Mouse (Mus musculus) thymus, postnatal 4 days (tissue): ENCODE data around the gene A930009A15Rik.

Experiments used
- DNase-seq: peaks from one replicate; pipeline ENCODE4 v3.0.0; 2021

Gene A930009A15Rik

DNA sequence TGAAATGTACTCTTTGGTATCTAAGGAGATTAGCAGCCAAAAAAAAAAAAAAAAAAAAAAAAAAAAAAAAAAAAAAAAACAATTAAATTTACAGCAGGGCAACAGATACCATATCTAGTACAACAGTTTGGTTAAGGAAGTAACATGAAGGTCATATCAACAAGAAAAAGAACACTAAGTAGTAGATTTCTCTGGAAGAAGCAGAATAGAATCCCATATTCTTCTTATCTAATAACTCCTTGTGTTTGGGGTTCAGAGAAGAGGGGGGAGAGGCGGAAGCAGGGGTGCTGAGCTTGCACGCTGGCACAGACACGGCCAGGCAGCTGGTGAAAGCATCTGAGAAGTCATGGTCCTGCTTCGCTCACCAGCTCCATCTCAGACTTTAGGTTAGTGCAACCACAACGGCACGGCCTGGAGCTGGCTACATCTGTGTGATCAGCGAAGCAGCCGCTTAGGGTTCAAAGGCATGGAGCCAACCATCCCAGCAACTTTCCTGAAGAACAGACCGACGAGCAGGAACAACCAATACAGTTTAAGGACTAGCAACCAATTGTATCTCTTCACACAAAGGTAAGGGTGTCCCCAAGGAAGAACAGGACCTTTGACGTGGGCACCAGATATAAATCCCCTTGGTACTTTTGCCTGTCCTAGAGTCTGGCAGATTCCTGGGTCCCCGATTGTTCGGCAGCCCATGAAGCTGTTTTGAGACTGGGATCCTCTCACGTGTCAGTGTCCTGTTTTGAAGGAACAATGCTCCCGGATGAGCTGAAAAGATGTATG is at the start of gene A930009A15Rik:
Gene A930009A15Rik (plus strand): TSS at position 275 of the 780 bp plus-strand sequence.
- DNase-seq: no peak

- DNase-seq: no peak
Observed at GRCm38 (mm10) chr10:115520200-115521080, 49.3 kb upstream of the A930009A15Rik start.

- no peak for DNase-seq
Observed at GRCm38 (mm10) chr10:115521081-115521451, 48.7 kb upstream of the A930009A15Rik start.

DNA sequence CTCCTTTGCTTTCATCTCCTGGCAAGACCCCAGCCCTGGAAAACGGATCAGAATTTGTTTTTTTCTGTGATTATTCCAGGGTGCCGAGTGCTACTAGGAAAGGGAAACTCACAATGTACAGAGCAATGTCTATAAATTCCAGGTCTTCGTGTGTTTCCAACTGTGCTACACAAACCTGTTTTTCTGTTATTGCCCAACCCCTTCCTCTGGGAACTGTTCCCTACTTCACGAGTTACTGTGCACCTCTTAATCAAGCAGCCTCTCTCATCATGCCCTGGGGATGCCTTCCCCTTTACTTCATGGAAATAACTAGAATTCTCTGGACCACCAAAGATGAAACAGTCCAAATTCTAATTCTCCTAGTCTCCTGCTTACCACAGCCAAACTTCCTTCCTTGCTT is 40.9 kb upstream of the A930009A15Rik start:
- DNase-seq: no peak

- no peak for DNase-seq
Observed at GRCm38 (mm10) chr10:115529768-115530167, 40.0 kb upstream of the A930009A15Rik start.

DNA sequence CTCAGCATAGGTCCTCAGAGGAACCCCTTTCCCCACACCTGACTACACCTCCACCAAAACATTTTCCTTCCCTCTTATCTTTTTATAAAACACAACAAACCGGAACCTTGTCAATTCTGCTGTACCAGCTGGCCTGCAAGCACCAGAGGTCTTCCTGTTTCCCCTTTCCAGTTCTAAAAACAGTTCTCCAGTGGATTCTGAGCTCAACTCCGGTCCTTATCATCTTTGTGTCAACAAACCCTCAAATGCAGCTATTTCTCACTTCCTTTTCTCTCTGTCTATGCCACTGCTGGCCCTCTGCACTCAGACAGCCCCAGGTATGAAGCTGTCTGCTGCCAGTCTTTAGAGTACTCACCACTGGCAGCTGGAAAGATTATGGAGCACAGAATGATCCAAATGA is 39.0 kb upstream of the A930009A15Rik start:
- no peak for DNase-seq

DNA sequence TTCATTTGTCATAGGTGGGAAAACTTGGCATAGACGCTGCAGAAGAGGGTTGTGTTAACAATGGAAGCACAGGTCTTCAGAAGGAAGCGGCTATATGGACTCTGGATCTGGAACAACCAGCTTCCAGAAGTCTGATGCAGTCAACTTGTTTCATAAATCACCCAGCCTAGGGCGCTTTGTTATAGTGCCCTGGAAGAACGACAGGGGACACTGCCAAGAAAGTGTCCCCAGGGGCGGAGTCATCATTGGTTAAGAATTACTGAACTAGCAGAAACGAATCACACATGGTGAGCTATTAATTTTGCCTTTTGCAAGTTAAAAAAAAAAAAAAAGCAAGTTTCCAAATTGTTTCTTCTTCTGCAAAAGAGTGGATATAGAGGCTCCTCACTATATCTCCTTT is 26.9 kb upstream of the A930009A15Rik start:
- no peak for DNase-seq

DNA sequence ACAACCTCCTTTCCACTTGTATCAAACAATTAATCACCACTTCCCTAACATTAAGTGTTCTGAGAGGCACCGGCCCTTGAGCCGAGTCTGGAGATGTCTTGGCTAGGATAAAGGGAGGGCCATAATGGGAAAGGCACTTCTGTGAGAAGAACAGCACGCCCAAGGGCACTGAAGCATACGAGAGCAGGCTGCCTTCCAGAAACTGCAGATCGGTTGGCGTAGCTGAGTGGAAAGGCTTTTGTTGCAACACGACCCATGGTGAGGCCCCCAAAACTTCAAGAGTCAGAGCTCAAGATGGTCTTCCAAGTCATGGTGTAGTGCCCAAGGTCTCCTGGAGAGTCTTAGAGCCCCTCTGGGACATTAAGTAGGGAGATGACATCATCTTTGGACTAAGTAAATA is 19.5 kb upstream of the A930009A15Rik start:
- DNase-seq: no peak

GRCm38 (mm10) chr10:115551069-115551468 is 18.7 kb upstream of the A930009A15Rik start:
- DNase-seq: no peak

GRCm38 (mm10) chr10:115553352-115554113 is 16.3 kb upstream of the A930009A15Rik start:
- no peak for DNase-seq

GRCm38 (mm10) chr10:115555191-115555765 is 14.5 kb upstream of the A930009A15Rik start:
- DNase-seq: no peak

DNA sequence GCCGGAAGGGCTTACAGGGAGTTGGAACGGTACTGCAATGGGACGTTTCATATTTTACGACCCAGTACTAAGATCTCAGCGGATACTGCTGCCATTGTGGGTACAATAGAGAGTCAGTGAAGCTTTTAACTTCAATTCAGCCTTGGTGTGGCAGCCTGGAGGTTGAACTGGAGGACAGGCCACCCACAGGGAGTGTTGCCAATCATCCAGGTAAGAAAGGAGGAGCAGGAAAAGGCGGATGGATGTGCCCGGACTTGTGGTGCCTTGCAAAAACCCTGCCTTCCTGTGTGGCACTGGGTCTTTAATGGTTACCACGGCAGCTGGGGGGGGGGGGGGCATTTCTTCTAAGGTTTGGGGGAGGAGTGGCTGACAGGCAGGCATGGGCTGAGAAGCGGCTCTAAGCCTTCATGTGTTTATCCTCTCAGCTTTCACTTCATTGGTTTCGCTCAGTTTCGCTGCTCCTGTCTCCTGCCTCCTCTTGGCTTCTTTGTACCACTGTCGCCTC is 13.0 kb upstream of the A930009A15Rik start:
- DNase-seq: no peak

- DNase-seq: no peak
Observed at GRCm38 (mm10) chr10:115561136-115561880, 8.5 kb upstream of the A930009A15Rik start.

- no peak for DNase-seq
Observed at GRCm38 (mm10) chr10:115562911-115563686, 6.7 kb upstream of the A930009A15Rik start.

DNA sequence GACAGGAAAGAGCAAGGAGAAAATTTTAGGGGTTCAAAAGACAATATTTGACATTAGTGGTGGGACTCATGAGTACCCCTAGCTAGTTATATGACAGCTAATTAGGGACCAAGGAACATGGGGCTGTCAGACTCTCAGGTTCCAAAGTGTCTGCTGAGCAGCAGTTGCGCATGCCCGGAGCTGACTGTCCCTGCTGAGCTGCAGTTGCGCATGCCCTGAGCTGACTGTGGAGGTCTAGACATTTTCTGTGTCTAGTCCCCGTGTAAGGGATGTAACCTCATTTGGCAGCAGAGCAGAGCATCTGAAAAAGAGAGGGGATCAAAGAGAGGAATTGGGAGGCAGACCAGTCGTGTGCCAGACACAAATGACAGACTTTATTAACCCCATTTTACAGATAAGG is 5.8 kb upstream of the A930009A15Rik start:
- DNase-seq: no peak

DNA sequence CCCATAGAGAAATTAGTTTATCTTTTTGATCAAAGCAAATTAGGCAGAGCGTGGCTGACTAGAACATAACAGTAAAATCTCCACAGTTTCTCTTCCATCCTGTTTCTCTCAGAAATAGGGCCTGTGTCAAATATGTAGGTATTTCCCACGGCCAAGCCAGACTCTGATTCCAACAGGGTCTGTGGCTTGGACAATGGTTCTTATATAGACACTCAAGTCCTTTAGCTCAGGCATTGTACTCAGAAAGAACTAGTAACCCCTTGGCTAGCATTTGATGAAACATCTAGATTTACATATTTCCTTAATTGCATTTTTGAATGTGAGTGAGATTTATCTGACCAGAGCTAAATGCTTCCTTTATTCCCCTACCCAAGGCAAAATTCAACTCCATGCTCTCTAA is 791 bp downstream of the A930009A15Rik start:
- DNase-seq: no peak

DNA sequence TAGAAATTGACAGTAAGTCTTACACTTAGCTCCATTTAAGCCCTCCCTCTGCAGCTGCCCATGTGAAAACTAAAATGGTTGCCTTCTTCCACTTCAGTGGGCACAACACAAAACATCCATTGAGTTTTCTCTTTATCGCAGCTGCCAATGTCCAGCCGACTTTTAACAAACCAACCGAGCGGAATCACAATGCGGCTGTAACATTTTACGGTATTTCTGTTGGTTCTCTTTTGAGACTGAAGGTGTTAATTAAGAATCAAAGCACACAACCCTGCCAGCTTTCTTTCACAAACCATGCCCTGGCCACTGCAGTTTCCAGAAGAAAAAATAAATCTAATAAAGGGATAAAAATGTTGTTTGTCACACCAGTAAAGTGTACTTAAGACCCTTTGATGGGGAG is 1.5 kb downstream of the A930009A15Rik start:
- no peak for DNase-seq

GRCm38 (mm10) chr10:115571734-115572440 is 2.1 kb downstream of the A930009A15Rik start:
- DNase-seq: no peak

- no peak for DNase-seq
Observed at GRCm38 (mm10) chr10:115579076-115579475, 9.3 kb downstream of the A930009A15Rik start.

- no peak for DNase-seq
Observed at GRCm38 (mm10) chr10:115579494-115579893, 9.7 kb downstream of the A930009A15Rik start.
